Mouse (Mus musculus): ENCODE measurements around the gene Gm49368. TPM values are rescaled to one million over a fixed set of nuclear protein-coding genes. Genes with fewer than 3 reads are reported as not detected.
"Not testable (repeated sequence)": the region's sequence is repeated elsewhere in the genome, so short reads cannot be mapped to it uniquely, and the experiment has no call there.

Gene Gm49368
- total RNA-seq, 2 experiments from 2014 or later = not detected

DNA sequence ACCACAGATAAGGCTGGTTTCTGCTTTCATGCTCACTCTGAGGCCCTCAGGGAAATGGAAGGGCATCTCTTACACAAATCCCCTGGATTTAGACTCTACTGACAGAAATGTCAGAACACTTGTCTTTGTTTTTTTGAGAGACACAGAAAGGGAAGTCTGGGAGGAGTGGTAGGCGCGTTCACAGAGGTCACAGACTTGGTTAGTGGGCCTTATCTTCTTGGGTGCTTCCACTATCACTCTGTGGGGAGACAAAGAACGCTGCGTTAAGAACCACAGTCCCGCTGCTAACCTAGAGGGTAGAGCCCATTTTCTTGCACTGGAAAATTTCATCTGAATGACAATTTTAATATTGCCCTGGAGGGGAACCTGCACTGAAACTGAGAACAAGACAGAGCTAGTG lies 69.7 kb downstream of the Gm49368 start:
- DNase-seq = no peak

DNA sequence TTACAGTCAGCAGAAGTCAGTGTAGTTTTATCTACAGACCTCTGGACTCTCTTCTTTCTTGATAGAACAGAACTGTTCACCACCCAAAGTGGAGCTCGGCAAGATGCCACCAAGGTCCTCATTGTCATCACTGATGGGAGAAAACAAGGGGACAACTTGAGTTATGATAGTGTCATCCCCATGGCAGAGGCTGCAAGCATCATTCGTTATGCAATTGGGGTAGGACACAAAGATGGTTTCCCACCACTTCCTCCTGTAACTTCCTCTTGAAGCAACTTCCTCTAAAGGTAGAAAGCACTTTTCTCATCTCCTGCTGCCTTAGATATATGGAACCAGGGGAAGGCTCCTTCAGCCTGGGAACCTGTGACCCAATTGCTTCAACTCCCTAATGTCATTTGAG lies 71.1 kb downstream of the Gm49368 start:
- no peak for DNase-seq

DNA sequence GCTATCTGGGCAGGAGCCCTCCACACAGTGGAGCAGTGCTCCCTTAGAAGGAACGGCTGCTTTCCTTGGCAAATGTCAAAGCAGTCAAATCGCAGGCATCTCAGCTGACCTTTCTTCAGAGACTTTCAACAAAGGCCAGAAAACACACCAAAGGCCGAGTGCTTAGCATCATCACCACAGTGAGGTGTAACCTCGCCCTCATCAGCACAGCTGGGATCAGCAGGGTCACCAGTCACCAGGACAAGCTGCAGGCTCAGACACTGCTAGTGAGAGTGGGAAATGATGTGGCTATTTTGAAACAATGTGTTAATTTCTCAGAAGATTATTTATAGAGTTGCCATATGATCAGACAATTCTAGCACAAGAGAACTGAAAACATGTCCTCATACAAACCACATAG lies 74.4 kb downstream of the Gm49368 start:
- DNase-seq = no peak

DNA sequence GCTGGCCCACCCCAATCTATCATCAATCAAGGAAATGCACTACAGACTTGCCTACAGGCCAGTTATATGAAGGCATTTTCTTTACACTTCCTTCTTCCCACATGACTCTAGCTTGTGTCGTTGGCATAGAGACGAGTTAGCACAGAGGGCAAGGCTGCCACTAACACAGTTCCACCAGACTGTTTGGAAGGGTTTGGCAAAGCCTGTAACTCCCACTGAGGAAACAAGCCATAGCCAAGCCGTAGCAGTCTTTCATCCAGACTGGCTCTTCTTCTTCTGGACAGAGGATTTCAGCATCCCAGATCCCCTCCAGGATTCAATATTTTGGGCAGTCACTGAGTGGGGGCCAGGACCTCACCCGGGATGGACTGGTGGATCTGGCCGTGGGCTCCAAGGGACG lies 77.1 kb downstream of the Gm49368 start:
- no peak for DNase-seq

DNA sequence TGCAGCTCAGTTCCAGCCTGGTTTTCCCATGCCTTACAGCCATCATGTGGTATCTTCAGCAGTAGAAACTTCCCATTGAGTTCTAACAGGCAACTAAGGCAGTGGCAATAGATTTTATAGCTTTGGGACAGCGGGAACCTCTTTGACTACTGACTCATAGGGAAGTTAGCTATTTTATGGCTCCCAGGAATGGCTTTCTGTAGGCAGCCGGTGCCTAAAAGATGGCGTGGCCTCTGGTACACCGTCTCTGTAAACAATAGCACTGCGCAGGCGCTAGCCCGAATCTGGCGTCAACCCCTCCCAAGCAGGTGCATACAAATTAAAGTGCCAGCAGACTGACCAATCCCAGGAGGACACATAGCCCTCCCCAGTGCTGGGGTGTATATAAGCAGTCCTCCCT lies 88.5 kb downstream of the Gm49368 start:
- no peak for DNase-seq

DNA sequence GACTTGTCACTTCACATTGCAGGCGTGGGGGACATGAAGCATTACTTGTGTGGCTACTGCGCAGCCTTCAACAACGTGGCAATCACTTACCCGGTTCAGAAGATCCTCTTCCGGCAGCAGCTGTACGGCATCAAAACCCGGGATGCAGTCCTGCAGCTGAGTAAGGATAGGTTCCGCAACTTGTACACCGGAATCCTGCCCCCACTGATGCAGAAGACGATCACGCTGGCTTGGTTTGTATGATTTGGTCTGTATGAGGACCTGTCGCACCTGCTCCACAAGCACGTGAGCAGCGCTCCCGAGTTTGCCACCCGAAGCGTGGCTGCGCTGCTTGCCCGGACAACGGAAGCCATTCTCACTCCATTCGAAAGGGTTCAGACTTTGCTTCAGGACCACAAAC lies 91.6 kb downstream of the Gm49368 start, which contains the start of gene Itgad:
Gene Itgad (plus strand): TSS at position 301 of the 400 bp plus-strand sequence.
- DNase-seq = no peak

DNA sequence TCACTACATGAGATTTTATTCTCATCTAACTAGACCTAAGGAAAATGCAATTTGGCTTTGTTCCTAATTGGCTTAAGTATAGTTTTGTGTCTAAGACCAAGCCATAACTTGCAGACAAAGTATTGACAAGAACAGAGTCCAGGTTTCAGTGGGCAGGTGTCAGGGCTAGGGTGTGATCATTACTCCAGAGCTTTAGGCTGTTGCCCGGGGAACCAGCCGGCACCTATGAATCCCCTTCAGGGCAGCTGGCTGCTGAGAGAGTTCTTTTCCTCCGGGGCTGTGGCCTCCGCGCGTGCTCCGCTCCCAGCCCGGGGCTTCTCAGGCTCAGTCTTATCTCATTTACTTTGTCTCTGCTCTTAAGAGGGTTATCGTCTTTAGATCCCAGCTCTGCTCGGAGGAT lies 92.4 kb downstream of the Gm49368 start:
- DNase-seq = no peak

- DNase-seq = not testable (repeated sequence)
Measured at GRCm38 (mm10) chr7:128158688-128159354, 96.3 kb downstream of the Gm49368 start.

- DNase-seq = no peak
Measured at GRCm38 (mm10) chr7:128164001-128164400, 101.5 kb downstream of the Gm49368 start.

DNA sequence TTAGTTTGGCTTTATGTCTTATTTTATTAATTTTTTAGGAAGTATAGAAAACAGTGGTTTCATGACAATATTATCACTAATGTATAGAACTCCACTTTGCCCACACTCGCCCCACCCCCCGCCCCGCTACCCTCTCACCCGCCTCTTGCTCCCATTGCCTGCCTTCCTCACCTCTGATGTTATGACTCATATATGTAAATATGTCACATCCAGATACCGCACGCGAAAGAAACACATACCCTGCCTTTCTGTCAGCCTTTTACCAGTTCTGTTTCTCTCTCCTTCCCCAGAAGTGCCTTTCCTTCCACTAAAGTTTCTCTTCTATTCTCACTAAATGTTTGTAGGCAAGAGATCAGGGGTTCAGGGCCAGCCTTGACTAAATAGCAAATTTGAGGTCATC lies 103.9 kb downstream of the Gm49368 start:
- no peak for DNase-seq

GRCm38 (mm10) chr7:128169996-128170395 lies 107.5 kb downstream of the Gm49368 start:
- DNase-seq = no peak

Other genes starting within 250 kb of the Gm49368 start
- gene Stx4a, start 238.4 kb upstream of the Gm49368 start, total RNA-seq (2021) = 10 to 100 TPM; 67.1 to 75.3 TPM
- gene Stx1b, start 238.1 kb upstream of the Gm49368 start, total RNA-seq (2021) = 1 to 10 TPM in 1 of 2 experiments, under 1 TPM in 1; 0.90 to 1.2 TPM
- gene Zfp646, start 186.5 kb upstream of the Gm49368 start, total RNA-seq (2021) = 10 to 100 TPM; 24.3 to 25.2 TPM
- gene Zfp668, start 185.9 kb upstream of the Gm49368 start, total RNA-seq (2021) = 1 to 10 TPM; 7.7 to 8.9 TPM
- 1 to 10 TPM in 1 of 2 experiments, under 1 TPM in 1; 0.88 to 1.1 TPM for gene Prss53, start 171.7 kb upstream of the Gm49368 start, total RNA-seq (2021)
- gene Gm21974, start 167.2 kb upstream of the Gm49368 start, total RNA-seq (2021) = not detected
- gene Vkorc1, start 167.1 kb upstream of the Gm49368 start, total RNA-seq (2021) = 10 to 100 TPM; 30.3 to 32.0 TPM
- gene Bckdk, start 158.6 kb upstream of the Gm49368 start, total RNA-seq (2021) = 100 to 1,000 TPM; 102 to 113 TPM
- 10 to 100 TPM; 13.0 to 13.9 TPM for gene Kat8, start 150.2 kb upstream of the Gm49368 start, total RNA-seq (2021)
- gene Prss8, start 132.6 kb upstream of the Gm49368 start, total RNA-seq (2021) = not detected
- 1 to 10 TPM; 4.0 to 4.8 TPM for gene Prss36, start 116.0 kb upstream of the Gm49368 start, total RNA-seq (2021)
- gene Fus, start 95.2 kb upstream of the Gm49368 start, total RNA-seq (2021) = 100 to 1,000 TPM; 402 to 429 TPM
- 10 to 100 TPM; 28.1 to 31.9 TPM for gene Pycard, start 68.8 kb upstream of the Gm49368 start, total RNA-seq (2021)
- 10 to 100 TPM; 66.9 to 69.8 TPM for gene Trim72, start 58.7 kb upstream of the Gm49368 start, total RNA-seq (2021)
- 1 to 10 TPM; 1.8 to 2.5 TPM for gene Itgam, start within 50 bp of the Gm49368 start, total RNA-seq (2021)
- under 1 TPM; 0.09 to 0.19 TPM for gene Itgax, start 66.9 kb downstream of the Gm49368 start, total RNA-seq (2021)
- under 1 TPM in 1 of 2 experiments, not detected in 1; 0.56 TPM for gene Itgad, start 91.7 kb downstream of the Gm49368 start, total RNA-seq (2021)
- 1,000 to 10,000 TPM; 1,037 to 1,183 TPM for gene Cox6a2, start 143.7 kb downstream of the Gm49368 start, total RNA-seq (2021)
- gene Armc5, start 174.7 kb downstream of the Gm49368 start, total RNA-seq (2021) = 10 to 100 TPM; 13.3 to 13.8 TPM
- gene 9130023H24Rik, start 175.3 kb downstream of the Gm49368 start, total RNA-seq (2021) = 1 to 10 TPM; 5.3 to 6.8 TPM
- gene Tgfb1i1, start 184.1 kb downstream of the Gm49368 start, total RNA-seq (2021) = 100 to 1,000 TPM; 101 to 108 TPM
- not detected for gene Slc5a2, start 203.0 kb downstream of the Gm49368 start, total RNA-seq (2021)
- gene BC017158, start 235.5 kb downstream of the Gm49368 start, total RNA-seq (2021) = 10 to 100 TPM; 12.4 to 13.1 TPM